Mouse (Mus musculus): Measurements from ENCODE around the gene Tmod2. TPM values are rescaled to one million over a fixed set of nuclear protein-coding genes. Genes with fewer than 3 reads are reported as not detected.
"Not testable (repeated sequence)": the region's sequence is repeated elsewhere in the genome, so short reads cannot be mapped to it uniquely, and the experiment has no call there.

Tmod2 gene
- total RNA-seq, 2 experiments from 2014 or later = 368 to 380 TPM

DNA sequence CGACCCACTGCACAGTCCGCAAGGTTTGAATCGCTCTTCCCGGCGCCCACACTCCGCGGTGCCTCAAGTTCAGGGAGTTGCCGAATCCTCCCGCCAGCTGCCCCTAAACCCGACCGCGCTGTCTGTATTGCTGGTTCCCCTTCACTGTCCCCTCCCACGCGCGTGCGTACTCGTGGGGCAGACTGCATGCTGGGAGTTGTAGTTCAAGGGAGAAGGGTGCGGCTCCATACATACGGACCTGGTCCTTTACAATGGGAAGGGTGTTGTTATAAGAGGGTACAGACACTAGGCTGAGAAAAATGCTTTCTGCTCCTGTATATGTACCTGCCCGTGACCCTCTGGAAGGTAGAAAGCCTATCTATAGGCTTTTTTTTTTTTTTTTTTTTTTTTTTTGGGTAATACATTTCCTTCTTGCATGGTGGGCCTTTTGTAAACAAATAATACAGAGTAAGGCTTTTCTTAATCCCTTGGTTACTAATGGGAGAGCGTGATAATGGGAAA lies 51.6 kb downstream of the Tmod2 start, which contains the start of gene Tmod3:
Gene Tmod3, minus strand, starts transcription at position 146 of the 501 bp plus-strand sequence.
- intact Hi-C loops (cut with DNase I) = no loop called here

DNA sequence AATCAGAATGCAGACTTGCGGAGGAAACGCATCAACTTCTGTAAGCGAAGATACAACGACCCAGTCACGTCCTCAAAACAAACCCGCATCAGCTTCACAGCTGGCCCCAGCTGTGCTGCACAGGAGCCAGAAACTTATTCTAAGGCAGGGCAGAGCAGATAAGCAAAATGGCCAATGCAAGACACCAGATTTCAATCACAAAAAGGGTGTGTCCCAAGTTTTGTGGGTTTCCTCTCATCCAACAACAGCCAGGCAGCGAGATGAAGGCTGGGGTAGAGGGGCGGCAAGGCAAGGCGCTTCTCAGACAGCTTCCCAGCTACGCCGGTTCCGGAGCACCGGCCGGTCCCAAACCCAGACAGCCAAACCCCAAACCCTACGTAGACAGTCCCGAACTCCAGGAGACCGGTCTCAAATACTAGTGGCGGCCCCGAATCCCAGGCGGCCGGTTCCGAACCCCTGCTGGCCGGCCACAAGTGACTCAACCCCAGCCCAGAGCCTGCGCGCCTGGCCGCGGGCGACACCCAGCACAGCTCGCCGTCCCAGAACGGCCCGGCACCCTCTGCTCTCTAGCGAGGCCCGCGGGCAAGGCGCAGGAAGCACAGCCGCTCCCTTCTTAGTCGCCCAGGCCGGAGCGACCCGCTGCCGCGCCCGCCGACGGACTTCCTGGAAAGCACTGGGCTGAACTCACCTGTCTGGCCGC lies 52.2 kb downstream of the Tmod2 start:
- no peak for DNase-seq (ENCODE audit: low spot score in 2 of 2)
- intact Hi-C loops (cut with DNase I) = no loop called here

More for the DNA sequence above, 51.6 kb downstream of the Tmod2 start, which contains the start of gene Tmod3:
- DNase-seq (ENCODE audit: low spot score in 2 of 2) = peak; percentile 90 to 93

GRCm38 (mm10) chr9:75558360-75558759 lies 52.8 kb downstream of the Tmod2 start:
- intact Hi-C loops (cut with DNase I) = no loop called here

DNA sequence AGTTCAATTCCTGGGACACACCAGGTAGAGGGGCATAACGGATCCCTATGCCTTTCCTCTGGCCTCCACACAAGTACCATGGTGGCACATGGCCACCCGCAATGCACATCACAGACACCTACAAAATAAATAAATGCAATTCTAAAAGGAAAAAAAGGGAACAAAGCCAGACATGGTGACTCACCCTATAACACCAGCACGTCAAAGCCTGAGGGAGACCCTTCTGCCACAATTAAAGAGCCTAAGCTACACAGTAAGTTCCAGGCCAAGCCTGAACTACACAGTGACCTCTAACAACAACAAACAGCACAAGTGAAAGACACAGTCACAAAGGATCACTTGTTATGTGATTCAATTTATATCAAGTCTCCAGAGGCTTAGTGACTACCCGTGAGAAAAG lies 57.4 kb downstream of the Tmod2 start:
- intact Hi-C loops (cut with DNase I) = no loop called here
- no peak for DNase-seq (ENCODE audit: low spot score in 2 of 2)

More at GRCm38 (mm10) chr9:75558360-75558759, 52.8 kb downstream of the Tmod2 start:
- DNase-seq (ENCODE audit: low spot score in 2 of 2) = no peak

GRCm38 (mm10) chr9:75551342-75551741 lies 59.8 kb downstream of the Tmod2 start:
- no peak for DNase-seq (ENCODE audit: low spot score in 2 of 2)
- intact Hi-C loops (cut with DNase I) = no loop called here

DNA sequence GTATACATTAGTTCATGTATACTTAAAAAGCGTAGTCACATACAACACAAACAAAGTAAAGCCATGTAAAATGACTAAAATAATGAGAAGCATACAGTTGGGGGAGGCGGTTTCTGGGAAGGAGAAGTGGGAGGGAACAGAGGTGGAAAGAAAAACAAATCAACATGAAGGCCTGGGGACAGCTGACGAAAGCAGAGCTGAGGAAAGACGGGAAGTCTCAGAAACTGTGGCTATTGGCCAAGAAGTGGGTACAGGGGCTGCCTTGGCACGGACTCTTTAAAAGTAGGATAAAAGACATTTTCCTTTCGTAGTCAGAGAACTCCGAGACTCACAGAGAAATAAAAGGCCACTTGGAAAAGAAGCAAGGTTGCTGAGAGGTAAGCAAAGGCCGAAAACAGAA lies 62.1 kb downstream of the Tmod2 start:
- intact Hi-C loops (cut with DNase I) = no loop called here

DNA sequence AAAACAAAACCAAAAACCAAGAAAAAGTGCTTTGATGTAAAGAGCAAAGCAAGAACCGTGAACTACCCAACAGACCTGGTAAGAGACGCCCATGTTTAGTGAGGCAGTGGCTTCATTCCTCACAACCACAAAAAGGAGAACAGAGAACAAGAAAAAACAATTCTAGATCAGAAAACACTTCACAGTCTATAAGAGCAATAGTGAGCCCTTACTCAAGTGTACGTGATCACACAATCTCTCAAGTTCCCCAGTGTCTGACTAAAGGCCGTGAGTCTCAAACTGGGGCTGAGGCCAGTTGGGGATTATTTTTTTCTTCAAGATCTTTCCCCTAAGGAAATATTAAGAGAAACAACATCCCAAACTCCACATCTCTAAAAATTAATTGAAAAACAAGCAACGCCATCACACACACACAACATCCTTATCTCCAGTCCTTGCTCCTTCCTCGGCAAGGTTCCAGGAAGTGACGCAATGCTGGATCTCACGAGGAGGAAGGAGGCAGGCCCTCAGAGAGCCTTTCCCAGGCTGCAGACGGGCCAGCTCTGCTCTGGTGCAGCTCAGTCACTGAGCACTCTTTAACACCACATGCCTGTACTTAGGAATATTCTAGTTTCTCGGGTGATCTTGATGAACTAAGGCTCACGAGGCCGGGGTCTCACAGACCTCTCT lies 64.1 kb downstream of the Tmod2 start:
- intact Hi-C loops (cut with DNase I) = no loop called here
- DNase-seq (ENCODE audit: low spot score in 2 of 2) = no peak

More for the DNA sequence above, 62.1 kb downstream of the Tmod2 start:
- DNase-seq (ENCODE audit: low spot score in 2 of 2) = no peak

GRCm38 (mm10) chr9:75545514-75545913 lies 65.6 kb downstream of the Tmod2 start:
- intact Hi-C loops (cut with DNase I) = no loop called here
- no peak for DNase-seq (ENCODE audit: low spot score in 2 of 2)

DNA sequence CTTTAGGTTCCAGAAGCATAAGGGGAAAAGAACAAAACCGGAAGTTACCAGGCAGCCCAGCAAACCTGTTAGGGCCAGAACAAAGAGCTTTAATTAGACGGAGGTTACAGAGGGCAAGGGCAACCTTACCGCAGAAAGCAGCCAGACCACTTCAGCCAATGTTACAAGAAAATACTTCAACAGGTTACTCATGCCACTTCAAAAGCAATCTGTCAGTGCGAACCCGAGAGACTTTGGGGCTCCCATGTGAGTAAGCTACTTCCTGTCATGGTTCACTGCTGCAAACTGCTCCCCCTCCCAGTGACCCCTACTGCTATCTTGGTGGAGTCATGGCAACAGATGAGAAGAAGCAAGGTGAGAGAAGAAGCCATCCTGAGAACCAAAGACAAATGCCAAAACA lies 69.6 kb downstream of the Tmod2 start:
- no peak for DNase-seq (ENCODE audit: low spot score in 2 of 2)

GRCm38 (mm10) chr9:75536422-75536821 lies 74.7 kb downstream of the Tmod2 start:
- DNase-seq (ENCODE audit: low spot score in 2 of 2) = no peak
- intact Hi-C loops (cut with DNase I) = no loop called here

More for the DNA sequence above, 69.6 kb downstream of the Tmod2 start:
- intact Hi-C loops (cut with DNase I) = no loop called here

- no peak for DNase-seq (ENCODE audit: low spot score in 2 of 2)
- intact Hi-C loops (cut with DNase I) = no loop called here
Observed at GRCm38 (mm10) chr9:75534431-75534962, 76.6 kb downstream of the Tmod2 start.

GRCm38 (mm10) chr9:75532989-75533388 lies 78.1 kb downstream of the Tmod2 start:
- intact Hi-C loops (cut with DNase I) = not testable (repeated sequence)

GRCm38 (mm10) chr9:75532461-75532860 lies 78.7 kb downstream of the Tmod2 start:
- no peak for DNase-seq (ENCODE audit: low spot score in 2 of 2)
- intact Hi-C loops (cut with DNase I) = no loop called here

More at GRCm38 (mm10) chr9:75532989-75533388, 78.1 kb downstream of the Tmod2 start:
- not testable (repeated sequence) for DNase-seq (ENCODE audit: low spot score in 2 of 2)

DNA sequence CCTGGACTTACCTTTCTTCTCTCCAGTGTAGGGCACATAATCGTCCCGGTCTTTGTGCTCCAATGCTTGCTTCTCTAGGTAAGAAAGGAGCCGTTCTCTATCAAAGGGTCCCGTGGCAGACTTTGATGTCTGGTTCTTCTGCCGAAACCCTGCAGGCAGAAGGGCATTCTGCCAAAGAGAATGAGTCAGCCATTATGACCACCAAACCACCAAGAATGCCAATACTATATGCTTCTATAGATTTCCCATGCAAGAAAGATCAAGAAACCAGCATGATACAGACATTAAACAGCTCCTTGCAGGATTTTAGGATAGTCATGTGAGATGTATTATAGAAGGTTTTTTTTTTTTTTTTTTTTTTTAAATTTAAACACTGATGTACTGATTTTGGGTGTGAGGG lies 81.8 kb downstream of the Tmod2 start:
- no peak for DNase-seq (ENCODE audit: low spot score in 2 of 2)
- intact Hi-C loops (cut with DNase I) = no loop called here

DNA sequence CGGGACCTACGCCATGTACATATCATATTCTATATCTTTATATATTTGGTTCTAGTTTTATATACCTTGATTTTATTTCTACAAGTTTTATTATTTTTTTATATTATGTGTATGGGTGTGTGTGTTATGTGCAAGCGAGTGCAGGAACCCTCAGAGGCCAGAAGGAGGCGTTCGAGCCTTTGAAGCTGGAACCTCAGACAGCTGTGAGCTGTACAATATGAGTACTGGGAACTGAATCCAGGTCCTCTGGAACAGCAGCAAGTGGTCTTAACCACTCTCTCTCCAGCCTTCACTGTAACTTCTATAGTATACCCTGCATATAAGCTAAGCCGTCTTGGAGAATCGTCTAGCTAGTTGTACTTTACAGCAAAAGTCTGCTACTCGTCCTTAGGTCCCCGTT lies 83.0 kb downstream of the Tmod2 start:
- DNase-seq (ENCODE audit: low spot score in 2 of 2) = no peak
- intact Hi-C loops (cut with DNase I) = no loop called here

- no peak for DNase-seq (ENCODE audit: low spot score in 2 of 2)
- intact Hi-C loops (cut with DNase I) = no loop called here
Observed at GRCm38 (mm10) chr9:75527368-75528059, 83.6 kb downstream of the Tmod2 start.

- intact Hi-C loops (cut with DNase I) = loop anchor here (5.0 kb wide), 1 partner anchor 59 kb away; no protein-coding TSS in a partner anchor
- no peak for DNase-seq (ENCODE audit: low spot score in 2 of 2)
Observed at GRCm38 (mm10) chr9:75523646-75524045, 87.5 kb downstream of the Tmod2 start.

DNA sequence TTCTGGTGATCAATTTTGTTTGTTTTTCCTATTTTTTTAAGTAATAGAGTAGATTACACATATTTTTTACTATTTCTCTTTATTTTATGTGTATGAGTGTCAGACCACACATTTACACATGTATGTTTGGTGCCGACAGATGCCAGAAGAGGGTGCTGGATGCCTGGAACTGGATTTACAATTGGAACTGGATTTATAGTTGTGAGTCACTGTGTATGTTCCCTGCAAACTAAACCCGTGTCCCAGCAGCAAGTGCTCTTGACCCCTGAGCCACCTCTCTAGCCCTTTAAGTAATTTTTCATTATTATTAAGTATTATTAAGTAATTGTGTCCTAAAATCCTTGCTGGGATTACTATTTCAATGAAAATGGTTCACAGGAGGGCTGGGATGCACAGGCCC lies 88.9 kb downstream of the Tmod2 start:
- no peak for DNase-seq (ENCODE audit: low spot score in 2 of 2)
- intact Hi-C loops (cut with DNase I) = loop anchor here (5.0 kb wide), 1 partner anchor 60 kb away; no protein-coding TSS in a partner anchor

DNA sequence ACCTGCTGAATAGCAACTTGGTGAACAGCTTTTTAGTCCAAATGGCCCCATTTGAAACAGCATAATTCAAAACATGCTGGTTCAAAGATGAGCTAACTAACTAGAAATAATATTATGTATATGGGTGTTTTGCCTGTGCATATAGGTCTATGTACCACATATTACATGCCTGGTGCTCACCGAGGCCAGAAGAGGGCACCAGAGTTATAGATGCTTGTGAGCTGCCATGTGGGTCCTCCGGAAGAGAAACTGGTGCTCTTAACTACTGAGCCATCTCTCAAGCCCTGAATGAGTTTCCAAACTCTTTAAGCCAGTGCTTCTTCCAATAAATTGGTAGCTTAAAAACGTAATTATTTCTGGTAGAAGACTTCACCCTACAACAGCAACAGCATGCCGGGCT lies 89.3 kb downstream of the Tmod2 start:
- DNase-seq (ENCODE audit: low spot score in 2 of 2) = no peak

GRCm38 (mm10) chr9:75520940-75521339 lies 90.2 kb downstream of the Tmod2 start:
- no peak for DNase-seq (ENCODE audit: low spot score in 2 of 2)
- intact Hi-C loops (cut with DNase I) = loop anchor here (5.0 kb wide), 1 partner anchor 61 kb away; no protein-coding TSS in a partner anchor

More for the DNA sequence above, 89.3 kb downstream of the Tmod2 start:
- intact Hi-C loops (cut with DNase I) = loop anchor here (5.0 kb wide), 1 partner anchor 61 kb away; no protein-coding TSS in a partner anchor

All from left cerebral cortex, postnatal 36 days (tissue).